Mouse (Mus musculus): ENCODE data around the gene Pih1d2.
A peak's percentile ranks its signal among the peaks of the same experiment; 100 is the strongest.

Pih1d2 gene

DNA sequence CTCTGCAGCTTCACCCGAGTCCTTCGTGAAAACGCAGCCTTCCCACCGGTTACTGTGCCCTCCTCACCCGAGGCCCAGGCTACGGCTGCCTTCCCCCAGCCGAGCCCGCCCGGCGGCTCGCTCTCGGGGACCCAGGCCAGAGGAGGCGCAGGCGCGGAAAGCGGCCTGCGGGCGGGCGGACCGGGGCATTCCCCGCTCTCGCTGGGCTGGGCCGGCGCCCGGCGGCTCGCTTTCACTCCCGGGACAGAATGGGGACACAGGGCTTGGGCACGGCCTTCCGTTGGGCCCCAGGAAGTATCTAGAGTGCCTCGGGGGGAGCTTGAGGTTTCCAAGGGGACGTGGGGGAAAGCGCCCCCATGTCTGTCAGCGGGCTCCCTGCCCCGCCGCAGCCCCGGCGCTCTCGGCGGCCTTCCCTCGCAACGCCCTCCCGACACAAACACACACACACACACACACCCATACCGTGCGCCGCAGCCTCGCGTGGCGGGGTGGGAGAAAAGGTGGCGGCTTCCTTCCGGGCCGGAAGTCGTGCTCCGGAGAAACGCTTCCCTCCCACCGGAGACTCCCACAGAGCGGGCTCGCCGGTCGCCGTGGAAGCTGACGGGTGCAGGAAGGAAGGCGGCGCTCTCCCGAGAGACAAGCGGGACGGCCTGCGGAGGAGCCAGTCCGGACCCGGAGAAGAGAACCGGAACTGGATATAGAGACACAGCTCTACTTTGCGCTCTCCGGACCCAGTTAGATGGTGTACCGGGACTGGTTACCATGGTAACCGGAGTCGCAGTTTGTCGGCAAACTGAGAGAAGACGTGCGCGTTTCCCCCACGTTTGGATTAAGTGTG lies at the start of gene Pih1d2, which contains the start of gene Nkapd1:
Gene Pih1d2 (plus strand): TSS at position 556 of the 838 bp plus-strand sequence.
Gene Nkapd1 (minus strand): TSS at position 699 of the 838 bp plus-strand sequence.
- peak; percentile 95 for DNase-seq (ENCODE audit: low read depth, low spot score)

DNA sequence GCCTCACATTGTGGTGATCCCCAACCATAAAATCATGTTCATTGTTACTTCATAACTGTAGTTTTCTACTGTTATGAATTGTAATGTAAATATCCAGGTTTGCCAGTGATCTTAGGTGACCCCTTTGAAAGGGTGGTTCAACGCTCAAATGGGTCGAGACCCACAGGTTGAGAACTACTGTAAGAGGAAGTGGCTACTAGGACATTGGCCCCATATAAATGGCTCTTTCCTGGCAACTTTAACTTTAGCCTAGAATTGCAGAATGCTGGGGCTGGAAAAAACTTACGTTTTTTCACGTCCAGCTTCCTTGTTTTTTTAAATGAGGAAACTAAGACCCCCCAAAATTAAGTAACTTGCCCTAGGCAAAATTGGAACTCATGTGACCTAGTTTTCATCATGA lies 49.7 kb upstream of the Pih1d2 start:
- DNase-seq (ENCODE audit: low read depth, low spot score): no peak

DNA sequence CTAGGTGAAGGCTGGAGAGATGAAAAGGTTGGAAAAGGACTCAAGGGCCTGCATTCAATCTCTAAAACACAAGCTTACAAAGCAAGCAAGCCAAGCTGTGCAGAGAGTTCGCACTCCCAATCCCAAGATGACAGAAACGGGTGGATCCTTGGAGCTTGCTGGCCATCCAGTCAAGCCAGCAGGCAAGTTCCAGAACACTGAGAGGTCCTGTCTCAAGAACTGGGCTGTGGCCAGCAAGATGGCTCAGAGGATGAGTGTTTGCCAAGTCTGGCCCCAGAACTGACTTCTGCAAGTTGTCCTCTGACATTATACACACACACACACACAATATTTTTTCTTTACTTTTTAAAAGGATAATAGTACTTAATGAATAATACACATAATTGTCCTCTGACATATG lies 49.2 kb upstream of the Pih1d2 start:
- no peak for DNase-seq (ENCODE audit: low read depth, low spot score)

DNA sequence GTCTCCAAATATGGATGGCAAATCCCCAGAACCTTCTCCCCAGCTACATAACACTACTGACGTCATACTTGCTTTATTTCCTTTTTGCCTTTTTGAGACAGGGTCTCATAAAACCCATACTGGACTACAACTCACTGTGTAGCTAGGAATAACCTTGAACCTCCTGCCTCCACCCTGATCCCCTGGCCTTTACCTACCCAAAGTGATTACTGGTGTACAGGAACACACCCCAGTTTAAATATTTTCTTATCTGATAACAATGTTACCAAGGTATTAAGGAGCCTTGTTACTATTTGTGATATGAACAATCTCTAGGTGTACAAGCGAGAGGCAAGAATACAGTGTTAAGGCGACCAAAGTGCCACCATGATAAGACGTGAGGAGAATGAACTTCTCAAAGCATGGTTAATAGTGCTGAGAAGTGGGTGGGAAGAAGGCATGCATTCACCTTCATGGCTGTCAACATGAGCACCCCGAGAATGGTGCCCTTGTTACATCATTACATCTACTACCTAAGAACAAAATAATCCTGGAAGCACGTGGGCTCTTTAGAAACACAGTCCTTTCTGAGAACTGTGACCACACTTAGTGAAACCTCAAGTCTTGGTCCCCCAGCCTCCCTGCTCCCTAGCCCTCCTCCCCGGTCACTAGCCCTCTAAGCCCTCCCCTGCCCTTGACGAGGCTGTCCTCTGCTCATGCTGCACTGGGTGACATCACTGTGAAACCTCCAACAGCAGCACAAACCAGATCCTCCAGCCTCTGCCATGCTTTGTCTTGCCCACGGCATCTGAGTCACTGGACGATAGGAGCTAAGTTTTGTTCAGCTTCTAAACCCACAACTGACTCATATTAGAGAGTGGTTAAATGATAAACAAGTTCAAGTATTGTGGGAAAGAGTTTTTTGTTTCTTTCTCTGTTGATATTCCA lies 47.3 kb upstream of the Pih1d2 start:
- DNase-seq (ENCODE audit: low read depth, low spot score): no peak

DNA sequence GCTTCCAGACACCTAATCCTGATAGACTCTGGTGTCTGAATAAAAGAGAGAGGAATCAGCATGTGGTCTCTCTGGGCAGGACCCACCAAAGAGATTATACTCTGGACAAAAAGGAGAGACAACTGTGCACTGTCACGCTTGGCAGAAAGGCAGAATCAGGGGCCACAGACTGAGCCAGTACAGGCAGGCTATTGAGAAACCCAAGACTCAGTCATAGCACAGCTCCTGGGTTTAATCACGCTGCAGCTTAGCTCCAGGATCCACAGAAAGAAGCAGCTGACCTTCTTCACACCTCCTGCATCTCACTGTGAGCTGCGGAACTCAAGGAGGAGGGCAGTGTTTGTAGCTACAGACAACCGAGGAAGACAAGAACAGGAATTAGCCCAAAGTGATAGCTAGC lies 36.8 kb upstream of the Pih1d2 start:
- no peak for DNase-seq (ENCODE audit: low read depth, low spot score)

DNA sequence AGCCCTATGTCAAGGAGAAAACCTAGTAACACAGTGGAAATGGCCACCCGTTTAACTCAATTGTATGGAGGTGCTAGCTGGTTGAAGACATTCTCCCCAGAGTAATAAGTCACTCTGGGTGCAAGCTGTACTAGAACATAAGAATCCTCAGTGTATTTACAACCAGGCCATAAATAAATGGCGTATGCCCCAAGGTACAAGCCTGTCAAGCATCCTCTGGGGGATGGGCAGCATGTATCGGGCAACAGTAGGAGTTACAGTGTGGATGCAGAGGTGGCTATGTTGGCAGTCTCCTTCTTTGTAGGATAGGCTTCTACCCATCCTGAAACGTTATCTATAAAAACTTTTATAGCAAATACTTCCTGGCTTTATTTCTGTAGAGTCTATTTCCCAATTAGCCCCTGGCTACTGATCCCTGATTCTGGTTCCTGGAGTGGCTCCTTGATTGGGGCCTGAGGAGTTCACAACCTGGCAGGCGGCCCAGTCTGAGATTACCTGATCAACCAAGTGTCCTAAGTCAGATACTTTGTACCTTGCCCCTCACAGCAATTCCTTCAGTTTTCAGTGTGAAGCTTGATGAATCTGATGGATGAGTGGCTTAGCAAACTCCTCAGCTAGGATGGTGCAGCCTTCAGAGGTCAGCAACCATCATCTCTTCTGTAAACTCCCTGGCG lies 31.8 kb upstream of the Pih1d2 start:
- no peak for DNase-seq (ENCODE audit: low read depth, low spot score)

DNA sequence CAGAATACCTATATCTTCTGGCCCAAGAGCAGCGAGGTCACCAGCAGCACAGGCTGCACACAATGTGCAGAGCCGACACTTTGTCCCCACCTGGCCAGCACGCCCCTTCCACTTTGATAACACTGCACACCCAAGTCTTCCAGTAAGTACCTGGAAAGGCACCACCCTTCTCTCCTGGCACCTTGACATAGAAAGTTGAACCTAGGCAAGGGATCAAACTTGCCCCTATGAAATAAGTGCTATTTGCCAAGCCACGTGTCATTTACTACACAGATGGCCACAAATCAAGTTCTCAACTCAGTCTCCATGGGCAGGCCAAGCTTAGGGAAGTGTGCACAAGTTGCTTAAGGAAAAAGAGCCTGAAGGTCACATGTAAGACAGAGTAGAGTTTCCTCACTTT lies 30.2 kb upstream of the Pih1d2 start:
- no peak for DNase-seq (ENCODE audit: low read depth, low spot score)

DNA sequence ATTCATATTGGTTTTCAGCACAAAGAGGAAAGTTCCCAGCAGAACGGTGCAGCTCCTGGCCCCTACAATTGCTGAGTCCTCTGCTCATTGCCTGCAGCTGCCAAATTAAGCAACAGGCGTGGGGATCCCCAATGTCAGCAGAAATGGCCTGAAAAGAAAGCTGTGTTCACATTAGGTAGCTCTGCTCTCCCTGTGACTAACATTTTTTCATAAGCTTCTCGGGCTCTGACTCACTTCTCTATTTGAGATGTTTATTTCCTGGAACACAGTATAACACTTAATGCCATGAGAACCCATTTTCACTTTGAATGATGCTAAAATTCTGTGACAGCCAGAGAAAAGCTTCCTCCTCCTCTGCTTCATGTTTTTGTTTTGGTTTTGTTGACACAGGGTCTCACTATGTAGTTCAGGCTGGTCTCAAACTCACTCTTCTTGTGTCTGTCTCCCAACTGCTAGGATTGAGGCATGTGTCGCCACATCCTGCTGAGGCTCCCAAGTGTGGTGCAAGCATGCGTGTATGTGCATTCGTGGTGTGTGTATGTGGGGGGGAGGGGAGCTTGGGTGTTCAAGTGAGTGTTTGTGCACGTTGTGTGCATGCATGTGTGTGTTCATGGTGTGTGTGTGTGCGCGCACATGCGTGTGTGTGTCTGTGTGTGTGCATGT lies 26.1 kb upstream of the Pih1d2 start:
- no peak for DNase-seq (ENCODE audit: low read depth, low spot score)

DNA sequence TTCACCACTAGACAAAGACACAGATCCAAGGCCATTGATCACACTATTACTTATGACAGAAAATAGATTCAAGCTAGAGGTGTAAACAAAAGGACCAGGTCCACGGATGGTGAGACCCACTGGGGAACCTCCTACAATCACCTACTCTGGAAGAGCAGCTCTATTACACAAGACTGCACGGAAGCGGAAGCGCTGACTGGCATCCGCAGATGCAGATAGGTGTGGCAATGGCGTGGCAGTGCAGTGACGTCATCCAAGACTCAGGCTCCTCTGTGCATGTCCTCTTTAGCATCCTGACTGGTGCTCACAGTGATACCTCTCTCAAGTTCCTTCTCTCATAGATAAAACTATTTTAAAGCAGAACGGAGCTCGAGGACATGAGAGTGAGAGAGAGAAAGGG lies 24.2 kb upstream of the Pih1d2 start:
- peak; percentile 41 for DNase-seq (ENCODE audit: low read depth, low spot score)

DNA sequence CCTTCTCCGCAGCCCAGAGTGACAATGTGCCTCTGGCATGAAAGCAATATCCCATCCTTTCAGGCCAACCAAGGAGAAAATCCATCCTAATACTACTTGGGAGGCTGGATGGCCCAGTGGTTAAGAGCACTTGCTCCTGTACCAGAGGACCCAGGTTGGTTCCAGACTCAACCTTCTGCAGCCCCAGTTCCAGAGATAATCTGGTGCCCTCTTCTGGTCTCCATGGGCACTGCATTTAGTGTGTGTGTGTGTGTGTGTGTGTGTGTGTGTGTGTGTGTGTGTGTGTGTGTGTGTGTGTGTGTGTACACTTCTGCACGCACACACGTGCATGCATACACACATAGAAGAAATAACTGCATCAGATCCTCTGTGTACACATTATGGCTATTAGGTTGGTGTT lies 23.6 kb upstream of the Pih1d2 start:
- DNase-seq (ENCODE audit: low read depth, low spot score): peak; percentile 77

DNA sequence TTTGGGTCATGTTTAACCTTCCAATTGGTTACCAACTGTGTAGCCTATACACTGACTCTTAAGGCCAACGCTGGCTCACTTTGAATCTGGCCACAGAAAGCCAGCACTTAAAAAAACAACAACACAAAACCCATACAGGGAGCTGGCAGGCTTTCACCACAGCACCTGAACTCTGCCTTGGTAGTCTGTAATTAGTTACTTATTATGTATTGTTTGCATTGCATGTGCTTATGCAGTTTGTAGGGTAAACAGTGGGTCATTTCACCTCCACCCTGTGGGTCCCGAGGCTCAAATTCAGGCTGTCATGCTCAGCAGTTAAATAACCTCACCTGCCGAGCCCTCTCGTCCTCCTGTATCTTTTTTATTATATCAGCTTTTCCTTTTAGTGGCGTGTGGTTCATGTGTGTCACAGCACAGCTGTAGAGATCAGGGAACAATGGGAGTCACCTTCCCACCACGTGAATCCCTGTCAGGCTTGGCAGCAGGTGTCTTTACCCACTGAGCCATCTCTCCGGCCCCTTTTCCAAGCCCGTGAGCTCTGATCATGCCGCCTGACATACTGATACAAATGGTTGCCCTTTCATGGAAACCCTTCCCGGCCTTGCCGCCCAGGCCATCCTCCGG lies 22.2 kb upstream of the Pih1d2 start:
- DNase-seq (ENCODE audit: low read depth, low spot score): no peak

DNA sequence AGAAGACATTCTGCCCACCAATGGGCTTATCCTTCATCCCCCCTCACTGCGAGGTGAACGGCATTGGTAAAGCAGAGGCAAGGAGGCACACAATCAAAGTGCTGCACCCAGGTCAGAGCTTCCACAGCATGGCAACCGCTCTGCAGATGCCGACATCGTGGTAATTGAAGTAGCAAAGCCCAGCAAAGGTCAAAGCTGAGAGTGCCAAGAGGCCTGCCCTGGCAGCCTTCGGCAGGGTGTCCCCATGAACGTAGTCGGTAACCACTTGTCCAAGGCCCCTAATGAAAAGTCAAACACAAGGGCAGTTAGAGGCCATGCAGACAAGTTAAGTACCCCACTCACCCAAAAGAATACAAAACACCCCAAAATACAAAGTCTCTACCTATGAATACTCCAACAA lies 20.1 kb upstream of the Pih1d2 start:
- DNase-seq (ENCODE audit: low read depth, low spot score): no peak

DNA sequence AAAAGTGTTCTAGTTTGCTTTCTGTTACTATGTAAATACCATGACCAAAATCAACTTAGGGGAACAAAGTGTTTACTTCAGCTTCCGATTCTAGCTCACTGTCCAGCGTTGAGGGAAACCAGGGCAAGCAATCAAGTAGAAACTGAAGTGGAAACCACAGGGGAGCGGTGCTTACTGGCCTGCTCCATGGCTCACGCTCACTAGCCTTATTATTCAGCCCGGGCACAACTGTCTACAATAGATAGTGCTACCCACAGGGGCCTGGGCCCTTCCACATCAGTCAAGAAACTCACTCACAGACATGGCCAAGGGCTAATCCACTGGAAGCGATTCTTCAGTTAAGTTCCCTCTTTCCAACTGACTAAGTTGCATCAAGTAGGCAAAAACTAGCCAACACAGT lies 15.6 kb upstream of the Pih1d2 start:
- no peak for DNase-seq (ENCODE audit: low read depth, low spot score)

DNA sequence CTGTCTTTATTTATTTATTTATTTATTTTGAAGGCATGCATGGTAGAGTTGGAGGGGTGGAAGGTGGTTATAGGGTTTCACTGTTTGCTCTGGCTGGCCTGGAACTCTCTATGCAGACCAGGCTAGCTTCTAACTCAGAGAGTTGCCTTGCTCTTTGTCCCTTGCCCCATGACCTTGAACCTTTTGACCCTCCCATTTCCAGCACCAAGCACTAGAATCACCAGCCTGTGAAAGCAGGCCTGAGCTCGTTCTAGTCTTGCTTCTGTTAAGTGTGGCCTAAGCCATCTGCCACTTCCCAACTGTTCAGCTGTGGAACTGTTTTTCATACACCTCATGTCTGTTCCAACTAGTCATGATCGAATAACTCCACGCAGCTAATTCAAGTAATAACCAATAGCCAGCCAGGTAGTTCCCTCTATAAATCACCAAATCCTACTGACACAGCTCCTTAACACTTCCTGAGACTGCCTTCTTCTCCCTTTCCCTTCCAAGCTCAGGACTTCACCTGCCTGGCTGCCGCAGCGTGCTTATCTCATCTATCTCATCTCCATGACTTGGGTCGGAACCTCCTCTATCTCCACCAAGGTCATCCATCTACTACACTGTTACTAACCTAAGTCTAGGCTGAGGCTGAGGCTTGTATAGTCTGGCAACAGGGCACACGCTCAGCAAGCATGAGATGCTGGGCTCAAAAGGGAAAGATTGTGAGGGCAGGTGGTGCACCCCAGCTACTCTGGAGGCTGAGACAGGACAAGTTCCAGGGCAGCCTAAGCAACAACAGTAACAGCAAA lies 14.9 kb upstream of the Pih1d2 start:
- peak; percentile 52 for DNase-seq (ENCODE audit: low read depth, low spot score)

DNA sequence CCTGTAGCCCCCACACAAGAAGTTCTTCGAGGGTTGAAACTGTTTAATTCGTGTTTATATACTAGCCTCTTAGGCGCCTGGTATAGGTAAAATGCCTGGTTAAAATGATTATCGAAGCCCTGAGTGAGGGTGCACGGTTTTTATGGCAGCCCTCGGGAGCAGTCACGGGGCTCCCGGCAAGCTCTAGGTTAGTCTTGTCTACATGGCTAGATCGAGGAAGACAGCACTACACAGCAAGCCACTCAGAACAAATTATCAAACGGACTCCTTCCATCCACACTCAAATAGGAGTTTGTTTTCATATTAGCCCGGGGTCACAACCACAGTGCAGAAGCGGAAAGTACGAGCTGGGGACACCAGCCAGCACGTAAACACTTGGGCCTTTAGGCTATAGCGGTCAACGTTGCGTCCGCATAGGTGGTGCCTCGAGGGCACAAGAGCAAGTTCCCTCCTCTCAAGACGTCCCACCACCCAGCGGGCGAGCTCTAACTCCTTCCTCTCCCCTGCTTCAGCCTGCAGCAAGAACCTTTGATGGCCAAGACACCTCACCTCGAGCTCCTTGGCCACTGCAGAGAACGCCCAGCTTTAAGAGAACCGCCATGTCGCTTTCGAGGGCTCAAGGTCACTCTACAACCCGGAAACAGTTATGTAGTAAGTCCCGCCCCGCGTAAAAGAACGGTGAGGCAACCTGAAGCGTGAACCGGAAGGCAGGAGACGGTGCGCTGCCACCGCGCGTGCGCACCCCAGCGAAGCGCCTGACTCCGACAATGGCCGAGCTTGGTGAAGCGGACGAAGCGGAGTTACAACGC lies 13.7 kb upstream of the Pih1d2 start, which contains the start of the genes Sdhd and Timm8b:
Gene Sdhd (minus strand): TSS at position 624 of the 809 bp plus-strand sequence.
Gene Timm8b (plus strand): TSS at position 722 of the 809 bp plus-strand sequence.
- peak; percentile 97 for DNase-seq (ENCODE audit: low read depth, low spot score)

DNA sequence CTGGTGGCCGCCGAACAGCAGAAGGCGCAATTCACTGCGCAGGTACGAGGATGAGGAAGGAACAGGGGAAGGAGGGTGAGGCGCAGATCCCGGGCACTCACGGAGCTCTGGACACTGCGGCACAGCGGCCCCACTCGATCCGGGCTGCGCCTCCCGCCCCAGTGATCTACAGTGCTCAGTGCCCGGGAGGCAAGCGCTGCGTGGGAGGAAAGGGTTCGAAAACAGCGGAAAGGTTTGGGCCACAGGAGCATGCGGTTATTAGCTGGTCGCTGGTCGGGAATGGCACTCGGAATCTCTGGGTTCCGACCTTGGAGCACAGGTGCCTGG lies 13.2 kb upstream of the Pih1d2 start:
- DNase-seq (ENCODE audit: low read depth, low spot score): no peak

DNA sequence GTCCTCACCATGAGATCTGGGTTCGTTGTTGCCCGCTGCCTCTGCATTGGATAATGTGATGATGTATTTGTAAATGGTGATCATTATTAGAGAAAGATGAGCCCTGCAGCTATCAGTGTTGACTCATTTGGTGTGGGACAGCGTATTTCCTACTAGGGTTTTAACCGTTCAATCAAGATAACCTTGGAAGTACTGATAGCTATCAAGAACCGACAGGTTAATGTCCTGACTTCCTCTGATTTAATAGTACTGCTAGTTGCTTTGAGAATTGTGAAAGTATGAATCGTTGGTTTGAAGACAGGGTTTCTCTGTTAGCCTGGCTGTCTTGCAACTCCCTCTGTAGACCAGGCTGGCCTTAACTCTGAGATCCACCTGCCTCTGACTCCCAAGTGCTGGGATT lies 12.8 kb upstream of the Pih1d2 start:
- no peak for DNase-seq (ENCODE audit: low read depth, low spot score)

DNA sequence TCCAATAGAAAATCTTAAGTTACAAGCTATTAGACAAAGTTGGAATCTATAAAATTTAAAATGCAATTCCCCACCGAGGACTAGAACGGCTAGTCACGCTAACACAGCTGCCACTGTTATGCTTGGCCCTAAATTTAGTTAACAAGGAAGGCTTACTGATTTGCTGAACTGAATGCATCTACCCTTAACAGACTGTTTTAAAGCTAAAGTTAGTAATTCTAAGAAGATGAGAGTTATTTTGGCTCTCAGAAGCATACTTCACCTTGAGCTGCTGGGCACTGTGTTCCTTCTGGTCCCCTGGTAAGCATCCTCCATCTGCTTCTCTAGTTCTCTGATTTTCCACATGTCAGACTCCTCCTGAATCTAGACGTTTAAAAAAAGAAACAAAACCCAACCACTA lies 5.0 kb upstream of the Pih1d2 start:
- no peak for DNase-seq (ENCODE audit: low read depth, low spot score)

DNA sequence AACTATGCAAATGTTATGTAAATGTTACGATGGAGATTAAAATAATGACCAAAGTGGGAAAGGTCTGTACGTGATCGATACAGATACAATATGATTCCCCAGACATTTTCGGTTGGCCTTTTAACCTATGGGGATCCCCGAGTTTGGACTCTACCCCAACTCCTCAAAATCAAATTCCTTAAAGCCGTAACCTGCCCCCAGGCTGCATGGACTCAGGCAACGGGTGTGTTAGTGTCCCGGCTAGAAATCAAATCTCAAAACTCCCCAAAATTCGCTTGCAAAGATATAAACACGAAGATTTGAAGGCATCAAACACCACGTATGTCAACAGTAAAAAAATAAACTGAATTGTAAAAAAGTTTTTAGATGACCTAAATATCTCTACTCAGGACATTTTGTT lies 960 bp upstream of the Pih1d2 start:
- DNase-seq (ENCODE audit: low read depth, low spot score): no peak

Measured in R1 (cell line).